Mouse (Mus musculus) testis, adult 2 months (tissue): ENCODE measurements around the gene Golph3l.

ENCODE experiments used
- CTCF ChIP-seq: fragments of 200-500 bp; IDR thresholded peaks from 2 replicates; pipeline ENCODE4 v1.5.1; 2012; ENCODE audit warnings: low read depth, mild to moderate bottlenecking, inconsistent platforms, low read length, moderate library complexity; ENCODE audit not compliant: control insufficient read depth, insufficient read depth, insufficient replicate concordance
- POLR2A ChIP-seq: fragments of 200-500 bp; IDR thresholded peaks from 2 replicates; pipeline ENCODE4 v1.6.1; 2012; ENCODE audit warnings: low read depth, mild to moderate bottlenecking, inconsistent platforms, low read length, moderate library complexity; ENCODE audit not compliant: control insufficient read depth

DNA sequence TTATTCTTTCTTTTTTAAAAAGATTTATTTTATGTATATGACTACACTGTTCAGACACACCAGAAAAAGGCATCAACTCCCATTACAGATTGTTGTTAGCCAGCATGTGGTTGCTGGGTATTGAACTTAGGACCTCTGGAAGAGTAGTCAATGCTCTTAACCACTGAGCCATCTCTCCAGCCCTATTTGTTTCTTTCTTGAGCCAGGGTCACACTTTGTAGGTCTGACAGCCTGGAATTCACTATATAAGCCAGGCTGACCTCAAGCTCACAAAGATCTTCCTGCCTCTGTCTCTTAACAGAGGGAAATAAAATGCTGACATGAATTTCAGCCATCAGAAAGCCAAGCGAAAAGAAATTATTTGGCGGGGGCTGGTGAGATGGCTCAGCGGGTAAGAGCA lies 19.1 kb upstream of the Golph3l start:
- TF ChIP-seq POLR2A: no peak
- TF ChIP-seq CTCF: no peak
